Mouse (Mus musculus) Patski (cell line): Measurements from ENCODE around the gene Ulk4. TPM values are rescaled to one million over a fixed set of nuclear protein-coding genes. Genes with fewer than 3 reads are reported as not detected.
A peak's percentile ranks its signal among the peaks of the same experiment; 100 is the strongest.

Experiments used
- ATAC-seq: fragments of 100-300 bp; one replicate; pipeline ENCODE4 v1.8.0; 2021
- CTCF ChIA-PET: fragments of 350-600 bp; sonication (Branson Sonifier 250); formaldehyde crosslinking; loops from one replicate; lab custom pipeline; 2022; ENCODE audit warnings: inconsistent platforms; lab: Charles Lee
- POLR2A ChIA-PET: fragments of 350-600 bp; sonication (Branson Sonifier 250); formaldehyde crosslinking; loops from one replicate; lab custom pipeline; 2022; ENCODE audit warnings: antibody characterized with exemption, inconsistent platforms; lab: Charles Lee
- DNase-seq: peaks from one replicate; pipeline ENCODE4 v3.0.0-alpha.2; 2011; ENCODE audit warnings: low read depth, low spot score
- H3K27me3 ChIP-seq: fragments of 371-371 bp; one replicate; pipeline ENCODE4 v1.5.1; 2021
- CTCF ChIP-seq: fragments of 100-300 bp; IDR thresholded peaks from one replicate; pipeline ENCODE4 v1.5.1; 2021
- in situ Hi-C: fragments of 300-500 bp; cut with MboI; formaldehyde crosslinking; loops from 3 replicates; pipeline ENCODE4 v1.11.1; 2018; ENCODE audit warnings: low pct_unique_long_range_greater_than_20kb, mixed read lengths
- polyA plus RNA-seq: library from polyadenylated mRNA; unstranded; gene quantifications from one replicate; pipeline ENCODE4 v1.2.3, GENCODE M21; 2021

Ulk4 gene
- polyA plus RNA-seq, 1 experiment from 2014 or later: 6.2 TPM

- H3K27me3 ChIP-seq: no peaks in the 10 kb centered on the region
- TF ChIP-seq CTCF: no peak
- POLR2A ChIA-PET: no interaction called here
- DNase-seq (no peak), ATAC-seq (no peak)
- CTCF ChIA-PET: no interaction called here
- in situ Hi-C loops: loop anchor here (10.0 kb wide), 1 partner anchor 177 kb away; no protein-coding TSS in a partner anchor
Measured at GRCm38 (mm10) chr9:121068115-121068514, 208.9 kb downstream of the Ulk4 start.

GRCm38 (mm10) chr9:121067043-121067442 lies 210.0 kb downstream of the Ulk4 start:
- in situ Hi-C loops: loop anchor here (10.0 kb wide), 1 partner anchor 178 kb away; no protein-coding TSS in a partner anchor
- H3K27me3 ChIP-seq: no peaks in the 10 kb centered on the region
- DNase-seq (no peak), ATAC-seq (no peak)
- TF ChIP-seq CTCF: no peak
- POLR2A ChIA-PET: interaction anchor here (0.6 kb wide), 1 partner anchor 85 kb away, joined by 4 read pairs; no protein-coding TSS in a partner anchor
- CTCF ChIA-PET: no interaction called here

- CTCF ChIA-PET: no interaction called here
- H3K27me3 ChIP-seq: no peaks in the 10 kb centered on the region
- POLR2A ChIA-PET: no interaction called here
- ATAC-seq (no peak), DNase-seq (no peak)
- in situ Hi-C loops: loop anchor here (10.0 kb wide), 1 partner anchor 179 kb away; no protein-coding TSS in a partner anchor
- no peak for TF ChIP-seq CTCF
Measured at GRCm38 (mm10) chr9:121065383-121065978, 211.5 kb downstream of the Ulk4 start.

DNA sequence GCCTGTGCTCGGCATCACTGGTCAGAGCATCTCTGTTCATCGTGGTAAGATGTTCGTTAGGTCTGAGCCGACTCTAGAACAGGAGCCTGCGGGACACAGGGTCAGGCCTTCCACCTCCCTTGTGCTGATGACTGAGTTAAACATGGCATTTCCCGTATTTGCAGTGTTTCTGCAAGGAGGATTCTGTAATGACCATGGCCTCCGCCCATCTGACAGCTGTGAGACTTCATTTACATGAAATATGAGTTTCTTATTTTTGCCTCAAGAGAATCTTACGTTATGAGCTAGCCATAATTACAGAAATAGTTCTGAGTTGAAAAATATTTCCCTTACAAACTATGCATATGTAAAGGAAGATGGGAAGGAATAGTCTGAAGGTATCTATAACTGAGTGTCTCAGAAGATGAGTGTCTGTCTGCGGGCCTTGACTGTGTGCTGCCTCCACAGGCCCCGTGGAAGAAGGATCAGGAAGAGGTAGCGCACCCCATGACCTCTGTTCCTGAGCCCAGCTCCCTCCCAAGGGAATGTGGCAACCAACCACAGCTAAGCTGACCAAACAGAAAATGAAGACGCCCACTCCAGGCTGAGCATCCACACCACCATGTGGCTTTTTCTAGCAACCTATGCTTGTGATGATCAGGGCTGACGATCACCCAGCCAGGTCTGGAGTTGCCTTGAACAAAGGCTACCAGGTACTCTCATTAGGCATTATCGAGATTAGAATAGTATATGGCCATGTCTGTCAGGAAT lies 212.2 kb downstream of the Ulk4 start:
- H3K27me3 ChIP-seq: no peaks in the 10 kb centered on the region
- ATAC-seq (no peak), DNase-seq (no peak)
- TF ChIP-seq CTCF: no peak
- in situ Hi-C loops: loop anchor here (10.0 kb wide), 1 partner anchor 180 kb away; no protein-coding TSS in a partner anchor
- POLR2A ChIA-PET: no interaction called here
- CTCF ChIA-PET: interaction anchor here (0.9 kb wide), 1 partner anchor 26 kb away, joined by 3 read pairs; no protein-coding TSS in a partner anchor

- ATAC-seq: no peak
Measured at GRCm38 (mm10) chr9:121062671-121063070, 214.3 kb downstream of the Ulk4 start.

GRCm38 (mm10) chr9:121061820-121062623 lies 215.0 kb downstream of the Ulk4 start:
- POLR2A ChIA-PET: interaction anchor here (0.6 to 0.7 kb wide), 2 partner anchors 223 to 242 kb away, joined by 3 read pairs; no protein-coding TSS in a partner anchor
- H3K27me3 ChIP-seq: no peaks in the 10 kb centered on the region
- CTCF ChIA-PET: interaction anchor here (1.1 kb wide), 1 partner anchor 11 kb away, joined by 3 read pairs; no protein-coding TSS in a partner anchor
- in situ Hi-C loops: loop anchor here (10.0 kb wide), 1 partner anchor 183 kb away; no protein-coding TSS in a partner anchor
- TF ChIP-seq CTCF: no peak
- peak; percentile 27 for DNase-seq
- ATAC-seq: peak; percentile 31

More at GRCm38 (mm10) chr9:121062671-121063070, 214.3 kb downstream of the Ulk4 start:
- DNase-seq: no peak
- no peak for TF ChIP-seq CTCF
- POLR2A ChIA-PET: interaction anchor here (0.6 to 0.7 kb wide), 2 partner anchors 223 to 243 kb away, joined by 3 read pairs; no protein-coding TSS in a partner anchor
- CTCF ChIA-PET: interaction anchor here (0.9 to 1.1 kb wide), 2 partner anchors 11 to 76 kb away, joined by 3 read pairs; no protein-coding TSS in a partner anchor
- no peaks in the 10 kb centered on the region for H3K27me3 ChIP-seq
- in situ Hi-C loops: loop anchor here (10.0 kb wide), 1 partner anchor 182 kb away; no protein-coding TSS in a partner anchor

DNA sequence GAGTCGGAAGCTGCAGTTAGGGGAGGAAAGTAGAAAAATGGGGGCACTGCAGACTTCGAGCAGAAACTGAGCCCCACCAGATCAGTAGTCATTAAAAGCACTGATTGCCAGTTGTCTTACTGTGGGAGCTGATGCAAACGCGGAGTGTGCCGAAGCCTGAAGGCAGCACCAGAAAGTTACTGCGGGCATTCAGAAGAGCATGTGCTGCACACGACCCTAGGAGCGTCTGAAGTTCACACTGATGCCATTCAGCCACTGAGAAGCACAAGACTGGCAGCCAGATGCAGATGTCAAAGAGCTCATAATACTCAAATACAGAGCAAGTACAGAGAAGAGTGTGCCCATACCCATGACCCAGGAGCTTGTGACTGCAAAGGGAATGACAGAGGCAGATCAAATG lies 216.7 kb downstream of the Ulk4 start:
- DNase-seq (no peak), ATAC-seq (no peak)
- ChIA-PET POLR2A (no interaction called here), CTCF (no interaction called here)
- in situ Hi-C loops: loop anchor here (10.0 kb wide), 1 partner anchor 184 kb away; no protein-coding TSS in a partner anchor
- H3K27me3 ChIP-seq: no peaks in the 10 kb centered on the region
- TF ChIP-seq CTCF: no peak

- no peak for ATAC-seq
- peak; percentile 71 for TF ChIP-seq CTCF
- POLR2A ChIA-PET: no interaction called here
- in situ Hi-C loops: no loop called here
- no peak for DNase-seq
- no peaks in the 10 kb centered on the region for H3K27me3 ChIP-seq
- CTCF ChIA-PET: interaction anchor here (1.1 to 1.6 kb wide), 2 partner anchors 14 to 27 kb away, joined by 3 to 6 read pairs; no protein-coding TSS in a partner anchor
Measured at GRCm38 (mm10) chr9:121059286-121059685, 217.7 kb downstream of the Ulk4 start.

DNA sequence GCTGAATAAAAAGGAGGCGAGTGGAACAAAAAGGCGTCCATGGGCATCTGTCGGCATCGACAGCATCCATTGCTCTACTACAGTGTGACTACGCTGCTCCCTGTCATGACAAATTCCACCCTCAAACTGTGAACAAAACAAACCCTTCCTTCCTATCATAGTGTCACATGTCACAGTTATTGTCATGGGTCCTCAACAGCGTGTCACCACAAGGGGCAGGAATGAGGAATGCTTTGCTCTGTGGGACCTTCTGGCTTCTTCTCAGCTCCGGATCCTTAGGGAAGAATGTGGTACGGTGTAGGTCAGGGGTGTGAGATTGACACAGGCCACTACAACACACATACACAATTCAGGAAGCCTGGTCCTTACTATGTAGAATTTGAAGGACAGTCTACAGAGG lies 218.5 kb downstream of the Ulk4 start:
- DNase-seq (no peak), ATAC-seq (no peak)
- POLR2A ChIA-PET: no interaction called here
- in situ Hi-C loops: no loop called here
- H3K27me3 ChIP-seq: no peaks in the 10 kb centered on the region
- CTCF ChIA-PET: interaction anchor here (1.1 to 1.6 kb wide), 2 partner anchors 15 to 26 kb away, joined by 3 to 6 read pairs; no protein-coding TSS in a partner anchor
- TF ChIP-seq CTCF: no peak
